Mouse (Mus musculus) induced T-regulatory cell, adult 2 months (primary cell): ENCODE data around the gene Tmed4.

Experiments used
- DNase-seq: peaks from one replicate; pipeline ENCODE4 v3.0.0-alpha.2; 2012; ENCODE audit warnings: low read depth

The Tmed4 gene

DNA sequence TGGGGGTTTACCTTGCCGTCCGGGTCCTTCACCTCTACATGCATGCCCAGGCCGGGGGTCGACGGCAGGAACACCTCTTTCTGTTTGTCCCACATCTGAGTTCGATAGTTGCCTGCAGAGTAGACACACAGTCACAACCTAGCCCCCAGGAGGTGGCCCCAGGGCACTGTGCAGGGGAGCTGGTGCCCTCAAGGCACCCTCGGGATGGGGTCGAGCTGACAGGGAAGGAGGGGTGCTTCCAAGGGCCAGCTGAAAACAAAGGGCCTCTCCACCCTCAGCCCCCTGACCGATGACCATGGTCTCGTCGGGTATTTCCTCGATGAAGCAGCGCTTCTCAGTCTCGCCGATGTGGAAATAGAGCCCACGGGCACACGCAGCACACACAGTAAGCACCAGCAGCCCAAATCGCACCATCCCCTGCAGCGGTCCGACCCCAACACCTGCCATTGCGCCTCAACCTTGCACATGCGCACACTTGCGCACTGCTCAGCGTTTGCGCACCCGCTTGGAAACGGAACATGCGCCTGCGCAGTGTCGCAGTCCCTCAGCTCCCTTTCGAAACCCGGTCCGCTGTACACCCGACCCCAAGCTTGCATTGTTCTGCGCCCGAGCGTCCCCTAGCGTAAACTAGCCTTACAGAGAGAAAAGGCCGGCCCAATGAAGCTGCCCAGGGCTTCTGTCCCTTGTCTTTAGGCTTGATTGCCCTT lies at the start of gene Tmed4:
Gene Tmed4 (minus strand): TSS at position 484 of the 707 bp plus-strand sequence.
- peak; percentile 99 for DNase-seq

DNA sequence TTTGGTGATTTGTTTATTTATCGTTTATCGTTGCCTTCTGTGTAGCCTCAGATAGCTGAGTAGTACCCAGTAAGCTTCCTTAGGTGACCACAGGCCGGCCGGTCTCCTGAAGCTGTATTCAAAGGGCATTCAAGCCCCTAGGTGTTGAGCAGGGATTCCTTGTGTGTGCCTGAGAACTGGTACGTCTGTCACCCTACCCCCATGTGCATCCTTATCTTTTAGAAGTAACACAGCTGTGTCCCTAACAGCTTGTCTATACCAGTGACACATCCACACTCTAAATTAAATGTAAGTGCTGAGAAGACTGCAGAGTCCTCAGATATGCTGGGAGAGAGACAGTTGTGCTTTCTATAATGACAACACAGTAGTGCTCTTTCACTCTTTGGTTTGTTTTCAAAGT lies 48.7 kb upstream of the Tmed4 start:
- no peak for DNase-seq

DNA sequence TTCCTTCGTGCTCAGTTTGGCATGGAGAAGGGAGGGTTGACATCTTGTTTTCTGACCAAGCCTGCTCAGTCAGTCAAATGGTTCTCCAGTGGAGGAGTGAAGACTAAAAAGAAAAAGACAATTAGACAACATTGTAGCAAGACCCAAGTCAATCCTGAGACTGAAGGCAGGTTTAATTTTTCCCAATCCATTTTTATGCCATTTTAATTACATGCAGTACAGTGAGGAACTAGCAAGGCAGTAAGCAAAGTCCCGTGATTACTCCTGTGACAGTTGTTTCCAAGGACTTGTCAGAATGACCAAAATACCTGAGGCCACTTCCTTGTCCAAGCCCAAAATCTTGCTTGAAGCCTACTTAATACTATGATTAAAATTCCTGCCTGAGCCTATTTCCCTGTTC lies 47.4 kb upstream of the Tmed4 start:
- no peak for DNase-seq

DNA sequence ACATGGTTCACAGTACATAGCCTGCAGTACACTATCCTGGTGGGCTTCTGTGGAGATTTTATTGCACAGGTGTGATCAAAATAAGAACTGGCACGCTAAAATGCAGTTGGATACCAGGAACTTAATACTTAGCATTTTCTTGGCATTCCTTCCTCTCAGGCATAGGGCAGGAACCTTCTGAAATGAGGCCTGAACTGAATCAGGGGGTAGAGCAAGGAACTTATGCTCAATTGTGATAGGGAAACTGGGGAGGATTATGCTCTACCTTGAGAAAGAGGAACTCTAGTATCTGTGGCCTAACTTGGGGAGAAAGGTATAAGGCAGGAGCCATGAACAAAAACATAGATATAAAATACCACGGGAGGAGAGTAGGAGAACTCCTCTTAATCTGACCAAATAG lies 44.7 kb upstream of the Tmed4 start:
- DNase-seq, result no peak

DNA sequence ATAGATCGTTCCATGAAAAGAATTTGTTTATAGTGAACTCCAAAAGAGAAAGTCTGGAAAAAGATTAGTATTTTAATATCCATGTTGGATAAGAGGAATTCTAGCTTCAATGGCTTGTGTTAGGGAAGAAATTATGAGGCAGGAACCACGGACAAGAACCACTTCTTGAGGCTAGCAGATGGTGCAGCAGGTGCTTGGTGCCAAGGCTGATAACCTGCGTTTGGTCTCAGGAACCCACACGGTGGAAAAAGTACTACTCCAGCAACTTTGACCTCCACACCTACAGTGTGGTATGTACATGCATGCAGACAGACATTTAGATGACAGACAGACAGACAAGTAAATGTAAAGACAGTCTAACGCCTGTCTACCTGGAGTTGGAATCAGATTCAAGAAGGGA lies 43.9 kb upstream of the Tmed4 start:
- no peak for DNase-seq

DNA sequence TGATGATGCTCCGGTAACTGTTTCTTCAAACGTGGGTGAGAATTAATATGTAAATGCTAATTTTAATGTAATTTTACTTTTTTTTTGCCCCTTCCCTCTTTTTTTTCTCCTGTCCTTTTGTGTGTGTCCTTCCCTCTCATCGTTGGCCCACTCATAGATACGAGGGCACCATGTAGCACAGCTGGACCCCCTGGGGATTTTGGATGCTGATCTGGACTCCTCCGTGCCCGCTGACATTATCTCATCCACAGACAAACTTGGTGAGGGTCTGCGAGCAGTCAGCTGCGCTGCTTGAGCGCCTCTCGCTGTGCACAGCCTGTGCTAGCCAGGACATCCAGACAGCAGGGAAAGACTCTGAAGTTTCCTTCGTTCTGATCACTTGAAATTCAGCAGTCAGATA lies 42.2 kb upstream of the Tmed4 start:
- no peak for DNase-seq

DNA sequence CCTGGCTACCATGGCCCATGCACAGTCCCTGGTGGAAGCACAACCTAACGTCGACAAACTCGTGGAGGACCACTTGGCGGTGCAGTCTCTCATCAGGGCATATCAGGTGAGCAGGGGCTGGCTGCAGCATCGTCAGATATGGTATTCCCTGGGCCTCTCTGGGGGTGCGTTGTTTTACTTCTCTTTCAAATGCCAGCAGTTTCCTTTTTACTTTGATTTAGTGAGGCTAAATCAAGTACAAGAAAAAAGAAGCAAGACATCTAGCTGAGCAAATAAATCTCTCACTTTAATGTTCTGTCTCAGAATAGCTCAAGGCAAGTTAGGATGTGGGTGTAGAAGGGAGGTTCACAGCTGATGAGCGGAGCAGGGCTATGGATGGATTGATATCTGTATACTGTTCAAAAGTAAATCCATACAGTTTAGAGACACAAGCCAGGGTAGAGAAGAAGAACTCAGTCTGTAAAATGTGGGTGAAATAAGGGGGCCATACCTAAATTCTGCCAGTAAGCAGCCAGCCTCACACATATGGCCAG lies 39.3 kb upstream of the Tmed4 start:
- DNase-seq, result no peak

DNA sequence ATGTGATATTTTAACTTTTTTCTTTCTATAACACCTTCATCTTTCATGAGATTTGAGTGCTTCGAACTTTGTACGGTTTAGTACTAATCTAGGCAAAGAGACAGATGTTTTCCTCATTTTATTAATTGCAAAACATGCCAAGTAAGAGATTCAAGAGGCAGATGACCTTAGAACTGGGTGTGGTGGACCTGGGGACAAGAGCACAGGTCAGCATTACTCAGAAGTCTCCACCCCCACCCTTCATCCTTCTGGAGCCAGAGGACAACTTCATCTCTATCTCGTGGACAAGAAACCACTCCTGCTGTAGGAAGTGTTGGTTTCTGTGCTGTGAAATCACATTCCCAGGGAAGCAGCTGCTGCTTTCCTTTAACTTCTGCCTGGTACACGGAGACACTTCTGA lies 33.5 kb upstream of the Tmed4 start:
- no peak for DNase-seq

DNA sequence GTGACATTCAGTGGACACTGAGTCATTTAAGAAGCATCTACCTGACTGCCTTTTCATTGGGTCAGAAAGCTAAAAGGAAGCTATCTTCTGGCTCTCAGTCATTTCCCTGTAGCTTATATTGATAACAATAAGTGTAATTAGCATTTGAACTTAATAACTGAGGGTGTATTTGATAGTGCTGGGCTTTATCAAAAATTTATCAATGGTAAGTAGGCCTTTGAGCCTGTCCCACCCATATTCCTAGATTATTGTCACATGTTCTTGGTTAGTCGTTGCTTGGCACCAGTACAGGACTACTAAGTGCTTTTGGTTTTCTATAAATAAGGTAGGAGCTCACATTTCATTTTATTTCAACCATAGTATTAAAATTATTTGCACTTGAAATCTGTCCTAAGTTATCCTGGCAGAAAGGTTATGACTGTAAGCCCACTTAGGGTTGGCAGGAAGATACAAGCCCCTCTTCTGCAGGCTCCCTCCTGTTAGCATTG lies 31.3 kb upstream of the Tmed4 start:
- no peak for DNase-seq

DNA sequence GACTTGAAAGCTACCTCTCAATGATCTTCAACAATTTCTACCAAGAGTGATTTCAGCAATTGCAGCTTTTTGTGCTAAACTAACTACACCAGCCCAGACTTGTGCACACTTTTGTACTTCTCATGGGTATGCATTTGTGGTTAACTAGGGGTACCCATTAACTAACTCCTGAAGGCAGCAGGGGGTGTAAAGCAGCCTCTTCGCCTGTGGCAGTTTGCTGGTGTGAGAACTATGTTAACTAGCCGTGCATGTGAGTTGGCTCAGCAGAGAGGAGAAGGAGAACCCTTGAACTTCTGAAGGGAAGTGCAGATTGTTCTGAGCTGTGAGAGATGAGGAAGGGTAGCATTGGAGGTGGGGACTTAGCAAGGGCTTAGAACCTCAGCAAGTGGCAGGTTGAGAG lies 28.1 kb upstream of the Tmed4 start:
- no peak for DNase-seq

DNA sequence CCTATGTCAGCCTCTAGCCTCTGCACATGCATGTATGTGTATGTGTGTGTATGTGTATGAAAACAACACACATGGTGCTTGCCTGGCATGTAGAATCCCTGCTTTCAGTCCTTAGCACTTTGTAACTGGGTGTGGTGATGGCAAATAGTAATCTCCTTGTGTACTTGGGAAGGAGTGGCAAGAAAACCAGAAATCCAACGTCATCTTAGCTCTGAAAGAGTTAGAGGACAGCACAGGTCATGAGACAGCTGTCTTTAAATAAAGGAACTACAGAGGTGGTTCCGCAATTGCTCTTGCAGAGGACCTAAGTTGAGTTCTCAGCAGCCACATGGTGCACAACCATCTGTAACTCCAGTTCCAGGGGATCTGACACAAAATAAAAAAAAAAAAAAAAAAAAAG lies 24.8 kb upstream of the Tmed4 start:
- no peak for DNase-seq

DNA sequence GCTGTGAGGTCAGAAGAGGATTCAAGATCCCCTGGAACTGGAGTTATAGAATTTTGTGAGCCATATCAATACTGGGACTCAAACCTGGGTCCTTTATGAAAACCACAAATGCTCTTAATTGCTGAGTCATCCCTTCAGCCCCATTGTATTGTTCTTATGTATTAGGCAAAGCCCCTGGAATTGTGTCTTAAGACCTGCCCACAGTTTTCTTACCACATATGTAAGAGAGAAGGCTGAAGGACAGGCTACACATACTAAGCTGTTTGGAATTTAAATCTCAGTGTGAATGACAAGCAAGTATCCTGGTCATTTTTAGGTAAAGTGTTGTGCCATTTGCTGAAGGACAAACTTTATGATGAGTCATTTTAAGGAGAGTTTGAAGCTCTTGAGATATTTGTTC lies 21.4 kb upstream of the Tmed4 start:
- no peak for DNase-seq

DNA sequence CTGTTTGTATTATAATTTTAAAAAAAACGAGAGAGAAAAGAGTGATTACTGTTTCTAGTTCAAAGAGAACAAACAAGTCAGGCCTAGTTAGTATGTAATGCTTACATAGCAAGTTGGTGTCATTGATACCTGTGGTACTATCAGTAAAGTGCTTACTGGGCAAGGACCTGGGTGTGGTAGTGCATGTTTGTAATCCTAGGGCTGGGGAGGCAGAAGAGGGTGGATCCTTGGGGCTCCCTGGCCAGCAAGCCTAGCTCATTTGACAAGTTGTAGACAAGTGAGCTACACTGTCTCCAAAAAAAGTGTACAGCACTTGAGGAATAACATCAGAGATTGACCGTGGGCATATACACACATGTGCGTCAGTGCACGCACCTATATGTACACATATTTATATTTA lies 20.0 kb upstream of the Tmed4 start:
- no peak for DNase-seq

DNA sequence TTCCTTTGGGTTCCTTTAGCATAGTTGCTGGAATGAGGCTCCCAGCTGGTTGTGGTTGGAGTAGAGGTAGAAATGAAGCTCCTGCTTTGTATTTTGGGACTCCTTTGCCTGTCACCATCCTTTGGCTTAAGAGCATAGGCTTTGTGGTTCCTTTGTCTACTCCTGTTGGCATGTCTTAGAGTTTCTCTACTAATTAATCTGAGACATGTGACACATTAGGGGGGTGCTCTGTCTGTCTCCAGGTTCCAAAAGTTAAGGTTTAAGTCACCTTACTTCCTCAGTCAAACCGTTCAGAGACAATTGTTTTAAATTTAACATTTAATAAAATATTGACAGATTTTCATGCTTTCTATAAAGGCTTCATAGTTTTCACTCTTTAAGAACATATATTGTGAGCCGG lies 18.9 kb upstream of the Tmed4 start:
- DNase-seq, result no peak

DNA sequence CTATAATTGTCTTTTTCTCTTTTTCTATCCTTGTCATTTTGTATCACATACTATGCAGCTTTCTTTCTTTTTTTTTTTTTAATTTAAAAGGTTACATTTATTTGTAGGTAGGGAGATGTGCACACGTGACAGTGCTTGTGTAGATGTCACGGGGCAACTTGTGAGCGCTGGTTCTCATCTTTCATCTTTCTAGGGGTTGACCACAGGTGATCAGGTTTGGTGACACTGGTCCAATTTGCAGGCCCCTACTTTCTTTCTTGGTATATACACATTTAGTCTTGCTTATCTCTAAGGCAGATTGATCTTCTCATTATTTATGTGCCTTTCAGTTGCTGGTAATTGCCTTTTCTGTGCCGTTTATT lies 18.3 kb upstream of the Tmed4 start:
- DNase-seq, result no peak

DNA sequence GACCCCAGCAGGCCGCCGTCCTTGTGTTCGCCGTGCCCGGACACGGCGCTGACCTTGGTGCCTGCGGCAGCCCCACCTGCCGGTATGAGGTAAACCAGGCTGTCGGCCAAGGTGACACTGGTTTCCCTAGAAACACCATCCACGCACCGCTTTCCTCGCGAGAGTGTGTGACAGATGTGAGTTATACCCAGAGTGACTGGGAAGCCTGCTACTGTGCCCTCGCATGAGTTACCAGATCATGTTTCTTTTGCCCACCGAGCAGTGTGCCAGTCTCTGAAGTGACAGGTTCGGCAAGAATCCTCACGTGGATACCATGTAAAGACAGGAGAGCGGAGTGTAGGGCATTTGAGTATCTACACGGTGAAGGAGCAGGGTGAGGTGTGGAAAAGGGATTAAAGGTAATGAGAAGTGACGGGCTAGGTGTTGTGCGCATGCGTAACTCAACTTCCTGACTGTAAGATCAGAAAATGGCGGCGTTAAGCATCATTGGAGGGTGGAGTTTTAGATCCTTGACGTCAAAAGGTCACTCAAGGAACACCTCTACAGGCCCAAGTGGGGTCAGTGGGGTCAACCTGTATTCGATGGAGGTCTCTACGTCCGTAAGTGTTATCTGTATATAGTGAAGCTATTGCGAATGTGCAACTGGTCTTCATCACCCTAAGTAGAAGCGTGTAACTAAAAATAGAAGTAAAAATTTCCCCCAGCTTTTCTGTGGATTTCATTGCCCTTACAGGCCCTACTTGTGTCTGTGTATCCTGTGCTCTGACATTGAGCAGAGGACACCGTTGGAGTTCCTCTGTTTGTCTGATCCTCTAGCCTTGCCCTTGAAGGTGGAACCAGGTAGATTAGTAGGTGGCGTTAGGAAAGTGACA lies 17.7 kb upstream of the Tmed4 start:
- DNase-seq, result peak; percentile 96

DNA sequence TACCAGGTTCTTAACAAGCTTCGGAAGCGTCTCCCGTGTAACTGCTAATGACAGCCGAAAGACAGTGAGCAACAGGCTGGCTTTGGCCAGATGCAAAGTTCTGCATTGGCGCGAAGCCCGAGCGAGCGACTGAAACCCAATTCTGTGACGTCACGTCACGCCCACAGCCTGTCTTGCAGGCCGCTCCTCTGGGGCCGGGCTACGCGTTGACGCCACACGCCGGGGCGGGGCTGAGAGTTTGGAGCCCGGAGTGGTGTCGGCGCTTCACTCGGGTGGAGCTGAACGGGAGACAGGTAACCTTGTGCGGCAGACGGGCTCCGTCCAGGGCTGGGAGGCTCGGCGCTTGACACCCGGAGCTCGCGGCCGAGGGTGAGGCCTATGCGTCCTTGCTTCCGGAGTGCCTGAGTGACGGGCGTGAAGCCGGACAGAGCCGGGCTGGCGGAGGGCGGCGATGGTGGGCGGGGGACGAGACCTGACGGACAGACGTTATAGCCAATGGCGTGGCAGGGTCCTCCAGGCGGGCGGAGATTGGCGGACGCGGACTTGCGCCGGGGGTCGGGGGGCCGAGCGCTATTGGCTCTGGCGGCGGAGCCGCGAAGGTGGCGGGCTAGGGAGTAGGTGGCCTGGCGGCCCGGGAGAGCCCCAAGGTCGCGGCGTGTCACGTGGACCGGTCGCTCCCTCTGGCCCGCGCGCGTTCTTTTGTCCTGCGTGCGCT lies 16.9 kb upstream of the Tmed4 start, which contains the start of gene Ogdh:
Gene Ogdh (plus strand): TSS at position 233 of the 715 bp plus-strand sequence.
- DNase-seq, result peak; percentile 100

DNA sequence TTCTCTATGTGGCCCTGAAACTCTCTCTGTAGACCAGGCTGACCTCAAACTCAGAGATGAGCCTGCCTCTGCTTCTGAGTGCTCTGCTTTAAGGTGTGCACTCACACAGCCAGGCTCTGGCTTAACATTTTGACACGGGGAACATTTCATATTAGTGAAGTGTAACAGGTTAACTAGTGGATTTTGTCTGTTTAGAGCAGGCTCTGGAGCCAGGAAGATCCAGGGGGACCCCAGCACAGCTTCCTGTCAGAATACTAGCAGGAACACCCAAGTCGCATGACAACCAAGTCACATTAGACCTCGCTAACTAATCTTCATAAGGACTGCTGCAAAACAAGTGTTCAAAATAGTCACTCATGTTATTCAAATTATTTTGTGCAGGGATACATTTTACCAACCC lies 16.2 kb upstream of the Tmed4 start:
- DNase-seq, result no peak

DNA sequence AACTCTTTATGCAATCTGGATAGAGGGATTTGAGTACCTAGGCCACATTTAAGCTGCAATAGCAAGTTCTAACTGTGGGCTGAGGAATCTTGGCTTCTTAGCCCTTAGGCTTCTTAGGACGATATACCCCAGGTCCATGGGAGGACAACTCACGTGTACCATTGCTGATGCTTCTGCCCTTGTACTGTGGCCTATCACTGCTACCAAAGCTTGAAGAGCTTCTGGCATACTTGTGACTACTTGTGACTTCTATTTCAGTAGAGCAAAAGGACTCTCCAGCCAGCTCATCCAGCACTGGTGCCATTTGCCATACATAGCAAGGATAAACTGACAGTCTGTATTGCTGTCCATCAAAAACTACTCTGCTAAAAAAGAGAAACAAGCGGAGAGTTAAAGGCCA lies 15.5 kb upstream of the Tmed4 start:
- no peak for DNase-seq

DNA sequence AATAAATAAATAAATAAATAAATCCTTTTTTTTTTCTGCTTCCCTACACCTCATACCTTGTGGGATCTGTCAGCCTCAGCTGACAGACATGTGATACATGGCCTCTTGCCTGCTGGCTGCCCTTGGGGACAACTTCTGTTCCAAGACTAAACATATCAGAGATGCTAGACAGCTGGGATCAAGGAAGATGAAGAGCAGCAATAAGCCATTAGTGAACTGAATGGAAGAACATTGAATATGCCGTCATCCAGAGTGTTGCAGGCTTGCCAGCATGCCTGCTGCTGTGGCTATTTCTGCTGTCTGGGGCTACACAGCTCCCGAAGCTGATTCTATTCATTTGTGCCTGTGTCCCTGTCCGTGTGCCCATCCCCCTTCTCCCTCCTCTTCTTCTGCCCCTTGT lies 8.3 kb upstream of the Tmed4 start:
- no peak for DNase-seq

DNA sequence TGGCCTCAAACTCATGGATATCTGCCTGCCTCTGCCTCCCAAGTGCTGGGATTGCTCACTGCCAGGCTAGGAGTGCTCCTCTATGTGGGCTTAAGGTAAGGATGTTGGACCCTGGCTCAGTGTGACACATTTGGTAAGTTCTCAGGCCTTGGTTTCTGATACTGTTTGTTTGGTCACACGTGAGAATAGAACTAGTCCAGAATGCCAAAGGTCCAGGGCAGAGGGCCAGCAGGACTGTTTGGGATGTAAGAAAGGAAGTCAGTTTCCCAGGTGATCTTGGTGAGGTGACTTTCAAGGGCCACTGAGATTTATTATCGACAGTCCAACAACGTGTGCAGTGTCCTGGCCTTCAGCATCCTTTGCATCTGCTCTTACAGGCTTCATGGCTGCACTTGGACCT lies 1.8 kb upstream of the Tmed4 start:
- DNase-seq, result no peak

DNA sequence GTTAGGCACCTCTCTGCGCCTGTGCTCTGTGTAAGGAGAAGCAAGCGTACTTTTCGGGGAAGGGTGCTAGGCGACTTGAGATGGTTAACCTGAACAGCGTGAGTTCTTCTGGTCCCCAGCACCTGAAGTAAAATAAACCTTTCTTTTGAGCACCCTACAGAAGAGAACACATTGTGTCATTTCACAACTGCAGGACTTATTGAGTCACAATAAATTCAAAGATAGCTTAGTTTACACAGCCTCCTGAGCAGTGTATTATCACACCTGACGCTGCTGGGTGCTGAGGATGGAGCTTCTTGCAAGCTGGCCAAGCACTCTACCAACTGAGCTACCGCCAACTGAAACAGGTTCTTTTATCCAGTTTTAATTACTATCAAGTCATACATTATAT lies 419 bp upstream of the Tmed4 start:
- DNase-seq, result no peak

DNA sequence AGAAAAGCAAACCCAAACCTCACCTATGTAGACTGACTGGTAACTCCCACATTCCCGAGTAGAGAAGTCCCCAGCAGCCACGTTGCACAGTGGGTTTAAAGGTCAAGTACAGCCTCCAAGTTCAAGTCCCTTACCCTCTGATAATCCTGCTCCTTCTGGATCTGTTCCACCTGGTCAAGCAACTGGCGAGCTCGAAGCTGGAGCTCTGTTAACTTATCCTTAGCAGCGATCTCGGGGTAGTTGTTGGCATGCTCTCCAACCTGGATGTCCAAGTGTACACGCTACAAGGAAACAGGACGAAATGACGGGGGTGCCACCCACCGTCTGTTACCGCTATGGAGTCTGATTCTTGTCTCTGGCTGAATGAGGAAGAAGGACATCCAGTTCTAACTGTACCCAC lies 1.1 kb downstream of the Tmed4 start:
- DNase-seq, result peak; percentile 36
